Mouse (Mus musculus) heart, adult 2 months (tissue): Measurements from ENCODE around the gene Rtp3. TPM values are rescaled to one million over a fixed set of nuclear protein-coding genes. Genes with fewer than 3 reads are reported as not detected.

ENCODE experiments used
- DNase-seq, 2 experiments: peaks; one replicate each; pipeline ENCODE4 v3.0.0; 2021
- H3K27ac ChIP-seq: fragments of 200-600 bp; 2 replicates; pipeline ENCODE4 v1.8.1; 2022
- H3K27me3 ChIP-seq: fragments of 200-500 bp; 2 replicates; pipeline ENCODE4 v1.6.1; 2012; ENCODE audit warnings: mild to moderate bottlenecking, low read length, inconsistent platforms, mixed read lengths; ENCODE audit not compliant: control insufficient read depth, insufficient read depth
- H3K36me3 ChIP-seq: fragments of 200-500 bp; 2 replicates; pipeline ENCODE4 v1.6.1; 2012; ENCODE audit warnings: low read length, inconsistent platforms; ENCODE audit not compliant: control insufficient read depth, insufficient read depth
- H3K4me1 ChIP-seq: fragments of 200-500 bp; 2 replicates; pipeline ENCODE4 v1.6.1; 2011; ENCODE audit warnings: low read length; ENCODE audit not compliant: control insufficient read depth, insufficient read depth
- H3K4me3 ChIP-seq: fragments of 200-600 bp; 2 replicates; pipeline ENCODE4 v1.8.1; 2022
- H3K79me2 ChIP-seq: fragments of 200-500 bp; replicated peaks from 2 replicates; pipeline ENCODE4 v1.6.1; 2012; ENCODE audit warnings: mild to moderate bottlenecking, inconsistent platforms, low read length, moderate library complexity, mixed read lengths; ENCODE audit not compliant: control insufficient read depth, insufficient read depth
- H3K9ac ChIP-seq: fragments of 200-500 bp; 2 replicates; pipeline ENCODE4 v1.6.1; 2012; ENCODE audit warnings: low read depth, mild to moderate bottlenecking, control low read depth, inconsistent platforms, low read length, mixed read lengths
- CTCF ChIP-seq: fragments of 200-600 bp; IDR thresholded peaks from 2 replicates; pipeline ENCODE4 v1.8.1; 2022; ENCODE audit warnings: antibody characterized with exemption, mild to moderate bottlenecking, moderate library complexity
- EP300 ChIP-seq: fragments of 200-500 bp; IDR thresholded peaks from 2 replicates; pipeline ENCODE4 v1.6.1; 2011; ENCODE audit warnings: low read depth, low read length, control low read depth; ENCODE audit not compliant: insufficient read depth
- POLR2A ChIP-seq: fragments of 200-500 bp; IDR thresholded peaks from 2 replicates; pipeline ENCODE4 v1.6.1; 2011; ENCODE audit warnings: mild to moderate bottlenecking, low read depth, low read length, control low read depth; ENCODE audit not compliant: insufficient read depth
- WGBS: fragments of 180-500 bp; shearing (Covaris S2); methylation state at CpG from one replicate; pipeline ENCODE4 v1.1.7; 2018; 5-methylcytosine and 5-hydroxymethylcytosine counted together
- intact Hi-C: fragments of 180-260 bp; cut with DNase I; formaldehyde crosslinking; loops from one replicate; pipeline ENCODE4 v1.15.1; 2025
- polyA plus RNA-seq: library from polyadenylated mRNA; depleted of rRNA; stranded (reverse); fragments of >200 nt; gene quantifications from 2 replicates; pipeline ENCODE4 v1.2.3, GENCODE M21; 2012
- total RNA-seq, 2 experiments: library from RNA; stranded (reverse); gene quantifications; 2 replicates each; pipeline ENCODE4 v1.2.3; 2021

Rtp3 gene
- total and polyA plus RNA-seq, 3 experiments, result 3.5 to 7.9 (median 3.8) TPM

- Histone ChIP-seq H3K36me3 (no peaks in the 10 kb centered on the region), H3K27me3 (no peaks in the 10 kb centered on the region), H3K27ac (peak overlapping the region; percentile 3; the same call in 1 of the 2 replicates), H3K4me1 (peaks cover 12% of the 10 kb centered on the region), H3K4me3 (no peak overlapping the region), H3K79me2 (no peaks in the 10 kb centered on the region), H3K9ac (no peak overlapping the region)
- TF ChIP-seq CTCF (no peak), EP300 (0 out of 2 replicates have a peak, but pooled peaks have one; percentile 50), POLR2A (no peak)
- intact Hi-C loops, result loop anchor here (5.0 kb wide), 2 partner anchors 78 to 252 kb away; no protein-coding TSS in a partner anchor
- DNase-seq, result peak; percentile 52 to 60
- 41% methylated on average over 10 of the region's 10 CpGs for WGBS
Observed at GRCm38 (mm10) chr9:110999856-111000255, 9.5 kb upstream of the Rtp3 start.

GRCm38 (mm10) chr9:110999056-110999455, 8.7 kb upstream of the Rtp3 start:
- Histone ChIP-seq H3K27me3 (no peaks in the 10 kb centered on the region), H3K4me1 (peaks cover 13% of the 10 kb centered on the region), H3K27ac (peak overlapping the region; percentile 47), H3K9ac (no peak overlapping the region), H3K79me2 (no peaks in the 10 kb centered on the region), H3K36me3 (no peaks in the 10 kb centered on the region), H3K4me3 (no peak overlapping the region)
- intact Hi-C loops, result loop anchor here (5.0 kb wide), 2 partner anchors 77 to 253 kb away; no protein-coding TSS in a partner anchor
- 73% methylated on average over 2 of the region's 2 CpGs for WGBS
- no peak for TF ChIP-seq CTCF
- no peak for TF ChIP-seq EP300
- no peak for TF ChIP-seq POLR2A
- no peak for DNase-seq

GRCm38 (mm10) chr9:110997245-110997644, 6.9 kb upstream of the Rtp3 start:
- Histone ChIP-seq H3K9ac (no peak overlapping the region), H3K27me3 (no peaks in the 10 kb centered on the region), H3K79me2 (no peaks in the 10 kb centered on the region), H3K27ac (no peak overlapping the region), H3K36me3 (no peaks in the 10 kb centered on the region), H3K4me3 (no peak overlapping the region), H3K4me1 (peaks cover 13% of the 10 kb centered on the region)
- DNase-seq, result peak; percentile 68 to 76
- TF ChIP-seq CTCF (peak; percentile 93), POLR2A (no peak), EP300 (peak; percentile 99)
- WGBS, result under 1% methylated on average over 5 of the region's 5 CpGs
- intact Hi-C loops, result loop anchor here (1.0 to 5.0 kb wide), 3 partner anchors 75 to 255 kb away; no protein-coding TSS in a partner anchor

GRCm38 (mm10) chr9:110994716-110995172, 4.4 kb upstream of the Rtp3 start:
- DNase-seq, result peak; percentile 79 to 87
- peaks cover 13% of the 10 kb centered on the region for H3K4me1 ChIP-seq
- H3K27ac ChIP-seq, result peak overlapping the region; percentile 81
- peak; percentile 54; the same call in 1 of the 2 replicates for TF ChIP-seq EP300
- TF ChIP-seq CTCF, result peak; percentile 55
- TF ChIP-seq POLR2A, result peak; percentile 71
- no peaks in the 10 kb centered on the region for H3K27me3 ChIP-seq
- peak overlapping the region; percentile 45 for H3K4me3 ChIP-seq
- peak overlapping the region; percentile 9 for H3K9ac ChIP-seq
- no peaks in the 10 kb centered on the region for H3K36me3 ChIP-seq
- intact Hi-C loops, result loop anchor here (5.0 kb wide), 2 partner anchors 72 to 258 kb away; no protein-coding TSS in a partner anchor
- WGBS, result 12% methylated on average over 13 of the region's 13 CpGs
- no peaks in the 10 kb centered on the region for H3K79me2 ChIP-seq

GRCm38 (mm10) chr9:110993281-110993709, 2.9 kb upstream of the Rtp3 start:
- Histone ChIP-seq H3K36me3 (no peaks in the 10 kb centered on the region), H3K27me3 (no peaks in the 10 kb centered on the region), H3K4me1 (peaks cover 6% of the 10 kb centered on the region), H3K27ac (no peak overlapping the region; the same call in 1 of the 2 replicates), H3K9ac (no peak overlapping the region), H3K4me3 (no peak overlapping the region), H3K79me2 (no peaks in the 10 kb centered on the region)
- intact Hi-C loops, result no loop called here
- DNase-seq, result no peak
- TF ChIP-seq CTCF, result no peak
- no peak for TF ChIP-seq POLR2A
- WGBS, result 27% methylated on average over 3 of the region's 3 CpGs

GRCm38 (mm10) chr9:110989543-110989942, 840 bp downstream of the Rtp3 start:
- peak overlapping the region; percentile 37 for H3K9ac ChIP-seq
- peak overlapping the region; percentile 92 for H3K27ac ChIP-seq
- DNase-seq, result no peak
- WGBS, result 82% methylated on average over 2 of the region's 2 CpGs
- intact Hi-C loops, result no loop called here
- no peaks in the 10 kb centered on the region for H3K79me2 ChIP-seq
- H3K4me3 ChIP-seq, result peak overlapping the region; percentile 57
- peaks cover 3% of the 10 kb centered on the region for H3K4me1 ChIP-seq
- TF ChIP-seq POLR2A (no peak), EP300 (no peak), CTCF (no peak)
- no peaks in the 10 kb centered on the region for H3K36me3 ChIP-seq
- no peaks in the 10 kb centered on the region for H3K27me3 ChIP-seq
